Mouse (Mus musculus): Measurements from ENCODE around the gene Olfr930.

Gene Olfr930

DNA sequence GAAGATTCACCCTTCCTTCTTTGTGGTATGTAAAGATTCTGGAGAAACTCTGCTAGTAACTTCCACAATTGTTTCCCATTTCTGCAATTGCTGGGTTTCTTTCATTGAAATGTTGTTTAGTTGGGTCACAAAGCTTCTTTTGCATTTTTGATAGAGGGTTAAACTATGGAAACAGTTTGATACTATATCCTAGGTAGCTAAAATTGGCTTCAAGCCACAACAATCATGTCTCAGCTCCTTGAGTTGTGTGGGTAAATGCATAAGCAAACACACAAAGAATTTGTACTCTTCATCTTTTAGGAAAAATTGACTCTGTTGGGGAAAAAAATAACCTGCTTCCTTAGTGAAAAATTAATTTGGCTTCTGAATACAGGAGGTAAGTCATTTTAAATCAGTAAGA, at the start of gene Olfr930:
Gene Olfr930, plus strand, starts transcription at position 301 of the 400 bp plus-strand sequence.
- no peak for DNase-seq (ENCODE audit: low spot score in 2 of 2)

DNA sequence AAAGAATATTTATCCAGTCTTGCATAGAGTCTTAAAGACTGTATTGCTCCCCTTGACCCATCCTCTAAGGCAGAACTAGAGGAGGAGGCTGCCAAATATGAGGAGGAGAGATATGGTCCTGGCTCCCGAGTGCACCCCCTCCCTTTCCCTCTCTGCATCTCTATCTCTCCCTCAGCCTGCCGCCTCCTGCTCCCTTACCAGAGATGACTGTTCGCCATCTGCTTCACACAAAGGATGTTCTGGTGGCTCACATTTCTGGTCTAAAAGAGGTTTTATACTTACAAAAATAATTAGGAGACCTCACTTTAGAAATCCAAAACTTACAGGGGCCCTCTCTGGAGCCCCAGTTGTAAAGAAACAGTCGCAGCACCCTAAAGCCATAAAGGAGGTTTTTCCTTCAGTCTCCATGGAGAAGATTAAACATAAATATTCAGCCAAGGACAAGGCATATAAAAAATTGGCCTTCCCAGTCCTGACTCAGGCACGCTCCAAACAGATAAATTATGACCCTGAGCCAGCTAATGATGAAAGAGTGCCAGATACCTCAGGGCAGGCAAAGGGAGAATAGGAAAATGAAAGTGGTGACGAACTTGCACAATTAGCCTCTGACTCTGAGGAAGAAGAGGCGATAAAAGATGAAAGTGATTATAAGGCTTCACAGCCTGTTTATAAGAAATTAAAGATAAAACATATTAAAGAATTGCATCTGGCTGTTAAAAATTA, 24.0 kb downstream of the Olfr930 start:
- no peak for DNase-seq (ENCODE audit: low spot score in 2 of 2)

DNA sequence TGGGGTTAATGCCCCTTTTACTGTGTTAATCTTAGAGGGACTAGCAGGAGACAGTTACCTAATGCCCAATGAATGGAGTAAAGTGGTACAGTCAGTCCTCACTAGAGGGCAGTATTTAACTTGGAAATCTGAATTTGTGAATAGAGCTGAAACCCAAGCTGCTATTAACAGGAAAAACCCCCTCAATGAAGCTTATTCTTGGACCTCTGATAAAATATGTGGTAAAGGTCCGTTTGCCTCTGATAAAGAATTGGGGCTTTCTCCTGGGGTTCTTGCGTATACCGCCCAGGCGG, 24.5 kb downstream of the Olfr930 start:
- DNase-seq (ENCODE audit: low spot score in 2 of 2) = no peak

DNA sequence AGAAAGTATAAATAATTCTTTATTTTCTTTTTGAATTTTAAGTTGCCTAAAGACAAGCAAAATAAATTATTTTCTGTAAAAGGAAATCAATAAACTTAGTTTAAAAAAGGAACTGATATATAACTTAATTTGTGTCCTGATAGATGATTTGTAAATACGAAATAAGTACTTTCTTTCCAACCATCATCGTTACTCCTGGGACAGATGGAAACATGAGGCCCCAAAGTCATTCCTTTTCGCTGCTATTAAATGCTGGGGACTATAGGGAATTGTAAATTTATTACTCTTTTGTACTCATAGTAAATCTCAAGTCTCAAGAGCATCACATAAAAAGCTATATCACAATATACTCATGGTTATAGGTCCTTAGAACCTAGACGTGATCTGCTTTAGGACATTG, 42.4 kb downstream of the Olfr930 start, which contains the start of gene Olfr933:
Gene Olfr933, plus strand, starts transcription at position 301 of the 400 bp plus-strand sequence.
- no peak for DNase-seq (ENCODE audit: low spot score in 2 of 2)

All from spleen, postnatal 14 days (tissue).